Mouse (Mus musculus) hindbrain, embryonic 12.5 days (tissue): ENCODE data around the gene Gm17268. TPM values are rescaled to one million over a fixed set of nuclear protein-coding genes. Genes with fewer than 3 reads are reported as not detected.
A peak's percentile ranks its signal among the peaks of the same experiment; 100 is the strongest.

Experiments
- ATAC-seq: fragments of 200-750 bp; cut with Nextera tagmentation; 2 replicates; pipeline ENCODE4 v1.8.0; 2017; ENCODE audit warnings: moderate TSS enrichment; ENCODE audit not compliant: low FRiP score
- H3K27ac ChIP-seq: fragments of 300-500 bp; sonication (generic); 2 replicates; pipeline ENCODE4 v1.5.1; 2016; ENCODE audit warnings: mild to moderate bottlenecking
- H3K27me3 ChIP-seq: fragments of 300-500 bp; sonication (generic); 2 replicates; pipeline ENCODE4 v1.6.1; 2016; ENCODE audit warnings: mild to moderate bottlenecking
- H3K36me3 ChIP-seq: fragments of 300-500 bp; sonication (generic); 2 replicates; pipeline ENCODE4 v1.6.1; 2016; ENCODE audit warnings: mild to moderate bottlenecking
- H3K4me1 ChIP-seq: fragments of 300-500 bp; sonication (generic); 2 replicates; pipeline ENCODE4 v1.6.1; 2016
- H3K4me2 ChIP-seq: fragments of 300-500 bp; sonication (generic); replicated peaks from 2 replicates; pipeline ENCODE4 v1.6.1; 2016; ENCODE audit warnings: mild to moderate bottlenecking
- H3K4me3 ChIP-seq: fragments of 300-500 bp; sonication (generic); 2 replicates; pipeline ENCODE4 v1.5.1; 2016; ENCODE audit warnings: mild to moderate bottlenecking
- H3K9ac ChIP-seq: fragments of 300-500 bp; sonication (generic); 2 replicates; pipeline ENCODE4 v1.6.1; 2016; ENCODE audit warnings: mild to moderate bottlenecking, moderate library complexity
- H3K9me3 ChIP-seq: fragments of 300-500 bp; sonication (generic); replicated peaks from 2 replicates; pipeline ENCODE4 v1.6.1; 2016; ENCODE audit warnings: mild to moderate bottlenecking
- WGBS: fragments of 180-500 bp; shearing (Covaris S2); methylation state at CpG from one replicate; pipeline ENCODE4 v1.1.7; 2016; 5-methylcytosine and 5-hydroxymethylcytosine counted together
- polyA plus RNA-seq: library from polyadenylated mRNA; unstranded; fragments of >200 nt; fragmentation: Nextera tagmentation; extraction: Ambion mirVana; gene quantifications from 2 replicates; pipeline ENCODE4 v1.2.1, GENCODE M21; 2016

Gm17268 gene
- polyA plus RNA-seq, 1 experiment from 2014 or later = not detected

DNA sequence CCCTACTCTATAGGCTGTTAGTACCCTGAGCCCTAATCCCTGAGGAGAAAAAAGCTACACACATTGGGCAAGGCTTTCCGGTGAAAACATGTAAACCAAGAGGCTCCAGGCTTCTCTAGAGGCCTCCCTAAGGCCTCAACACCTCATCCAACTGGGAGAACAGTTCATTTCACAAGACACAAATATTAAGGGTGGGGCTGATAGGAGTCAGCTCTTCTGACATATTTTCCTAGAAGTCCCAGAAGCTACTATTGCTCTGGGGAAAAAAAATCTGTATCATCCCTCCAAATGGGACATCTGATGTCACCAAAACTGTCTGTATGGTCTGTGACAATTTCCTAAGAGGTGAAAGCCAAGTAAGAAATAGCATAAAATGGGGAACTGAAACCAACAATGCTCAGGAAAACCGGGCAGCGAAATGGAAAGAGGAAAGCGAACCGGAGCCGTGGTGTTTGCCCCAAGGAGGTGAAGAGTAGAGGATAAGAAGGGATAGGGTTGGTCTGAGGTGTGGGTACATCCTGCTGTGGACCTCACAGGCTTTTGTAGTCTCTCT, 15.8 kb downstream of the Gm17268 start:
- no peaks in the 10 kb centered on the region for H3K4me1 ChIP-seq
- no peak overlapping the region for H3K4me3 ChIP-seq
- H3K36me3 ChIP-seq = no peaks in the 10 kb centered on the region
- no peaks in the 10 kb centered on the region for H3K9me3 ChIP-seq
- H3K27ac ChIP-seq = no peak overlapping the region
- no peaks in the 10 kb centered on the region for H3K27me3 ChIP-seq
- no peak for ATAC-seq
- 89% methylated on average over 6 of the region's 6 CpGs for WGBS
- H3K4me2 ChIP-seq = no peak overlapping the region
- no peak overlapping the region for H3K9ac ChIP-seq

DNA sequence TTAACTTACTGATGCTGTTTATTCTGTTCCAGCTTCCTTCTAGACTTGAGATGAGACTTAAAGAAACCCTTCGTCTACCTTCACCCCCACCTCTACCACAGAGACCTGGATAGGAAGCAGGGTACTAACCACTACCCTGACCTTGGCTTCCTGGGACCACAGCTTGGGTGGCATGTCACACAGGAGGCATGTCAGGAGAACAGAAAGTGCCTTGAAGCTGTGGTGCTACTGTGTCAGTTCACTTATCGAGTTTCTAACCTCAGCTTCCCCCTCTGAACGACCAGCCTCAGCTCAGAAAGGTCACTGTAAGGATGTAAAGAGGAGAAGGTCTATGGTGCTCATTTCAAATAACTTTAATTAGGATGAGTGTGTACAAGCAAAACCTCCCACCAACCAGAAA, 17.0 kb downstream of the Gm17268 start:
- ATAC-seq = no peak
- Histone ChIP-seq H3K4me2 (no peak overlapping the region), H3K36me3 (no peaks in the 10 kb centered on the region), H3K4me1 (no peaks in the 10 kb centered on the region), H3K9ac (no peak overlapping the region), H3K27ac (no peak overlapping the region), H3K4me3 (no peak overlapping the region), H3K9me3 (no peaks in the 10 kb centered on the region), H3K27me3 (no peaks in the 10 kb centered on the region)
- 69% methylated on average over 3 of the region's 3 CpGs for WGBS

DNA sequence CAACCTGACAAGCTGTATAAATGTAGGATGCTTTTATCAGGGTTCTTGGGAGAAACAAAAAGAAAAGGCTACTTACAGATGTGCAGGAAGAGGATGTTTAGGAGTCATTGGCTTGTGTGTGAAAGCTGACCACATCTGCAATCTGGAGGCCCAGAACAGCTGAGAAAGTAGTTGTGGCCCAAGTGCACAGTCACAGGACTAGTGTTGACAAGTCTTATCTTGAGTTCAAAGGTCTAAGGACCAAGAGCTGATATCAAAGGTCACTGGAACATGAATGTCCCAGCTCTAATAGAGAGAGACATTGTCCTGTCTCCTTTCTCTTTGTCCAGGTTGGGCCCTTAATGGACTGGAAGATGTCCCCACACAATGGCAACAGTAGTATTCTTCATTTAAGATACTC, 18.6 kb downstream of the Gm17268 start:
- Histone ChIP-seq H3K4me2 (no peak overlapping the region), H3K9me3 (no peaks in the 10 kb centered on the region), H3K27ac (no peak overlapping the region), H3K4me1 (no peaks in the 10 kb centered on the region), H3K36me3 (no peaks in the 10 kb centered on the region), H3K27me3 (no peaks in the 10 kb centered on the region), H3K4me3 (no peak overlapping the region), H3K9ac (no peak overlapping the region)
- no peak for ATAC-seq

DNA sequence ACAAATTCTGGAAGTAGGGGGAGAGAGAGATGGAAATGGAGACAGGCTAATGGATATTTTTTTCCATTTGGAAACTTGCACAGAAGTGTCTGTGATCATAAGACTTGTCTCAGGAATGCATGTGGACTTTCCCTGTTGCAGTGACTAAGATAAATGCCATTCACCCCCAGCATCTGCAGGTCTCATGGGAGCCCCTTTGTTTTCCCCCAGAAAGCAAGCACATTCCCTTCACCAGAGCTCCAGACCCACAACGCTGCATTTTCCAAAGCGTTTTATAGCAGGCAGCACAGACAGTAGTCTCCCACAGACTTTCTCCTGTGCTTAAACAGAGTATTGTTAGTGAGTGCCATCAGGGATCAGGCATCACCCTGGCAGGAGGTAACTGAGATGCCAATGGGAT, 19.0 kb downstream of the Gm17268 start:
- no peak overlapping the region for H3K4me3 ChIP-seq
- H3K9me3 ChIP-seq = no peaks in the 10 kb centered on the region
- ATAC-seq = no peak
- 25% methylated on average over 2 of the region's 2 CpGs for WGBS
- H3K27ac ChIP-seq = no peak overlapping the region
- H3K27me3 ChIP-seq = no peaks in the 10 kb centered on the region
- no peaks in the 10 kb centered on the region for H3K4me1 ChIP-seq
- no peaks in the 10 kb centered on the region for H3K36me3 ChIP-seq
- H3K4me2 ChIP-seq = no peak overlapping the region
- no peak overlapping the region for H3K9ac ChIP-seq

DNA sequence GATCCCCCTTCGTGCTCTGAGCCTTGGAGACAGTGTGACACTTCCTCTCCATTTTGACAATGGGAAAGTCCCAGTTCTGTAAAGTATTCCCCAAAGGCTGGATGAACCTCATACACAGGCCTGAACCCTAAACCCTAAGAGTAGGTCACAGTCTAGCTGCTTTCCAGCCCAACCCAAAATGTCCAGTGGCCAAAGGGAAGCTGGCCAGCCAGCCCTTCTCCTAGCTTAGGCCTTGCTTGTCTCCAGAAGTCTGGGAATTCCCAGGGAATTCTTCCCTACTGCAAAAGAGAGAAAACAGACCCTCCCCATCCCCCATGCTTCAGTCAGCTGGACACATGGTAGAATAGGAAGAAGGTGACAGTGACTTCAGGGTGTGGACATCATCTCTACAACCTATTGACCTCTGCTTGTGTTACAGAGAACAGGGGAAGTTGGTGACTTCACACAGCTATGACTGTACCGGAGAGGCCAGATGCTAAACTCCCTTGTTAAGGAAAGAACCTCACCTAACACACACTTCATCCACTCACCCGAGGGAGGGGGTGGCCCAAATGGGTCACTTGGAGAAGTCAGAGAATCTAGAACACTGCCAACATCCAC, 22.1 kb downstream of the Gm17268 start:
- Histone ChIP-seq H3K9me3 (no peaks in the 10 kb centered on the region), H3K9ac (no peak overlapping the region), H3K36me3 (no peaks in the 10 kb centered on the region), H3K27ac (no peak overlapping the region), H3K4me3 (no peak overlapping the region), H3K27me3 (no peaks in the 10 kb centered on the region), H3K4me2 (no peak overlapping the region), H3K4me1 (no peaks in the 10 kb centered on the region)
- WGBS = 82% methylated on average over 3 of the region's 3 CpGs
- no peak for ATAC-seq

DNA sequence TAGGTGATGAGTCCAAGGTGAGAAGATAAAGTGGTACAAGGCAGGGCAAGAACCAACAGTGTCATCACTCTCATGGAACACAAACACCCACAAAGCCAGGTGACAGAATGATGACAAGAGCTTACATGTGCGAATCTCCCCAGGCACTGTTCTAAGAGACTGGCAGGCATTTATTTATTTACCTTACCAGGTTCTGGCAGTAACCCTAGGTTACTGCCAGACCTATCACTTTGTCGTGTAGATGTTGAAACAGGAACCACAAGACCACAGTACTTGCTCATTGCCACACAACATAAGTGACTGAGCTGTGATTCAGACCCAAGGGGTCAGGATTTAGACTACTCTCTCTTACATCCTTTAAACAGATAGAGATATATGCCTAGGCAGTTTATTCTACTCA, 23.3 kb downstream of the Gm17268 start:
- no peaks in the 10 kb centered on the region for H3K27me3 ChIP-seq
- no peak overlapping the region for H3K4me3 ChIP-seq
- H3K4me1 ChIP-seq = no peaks in the 10 kb centered on the region
- no peak overlapping the region for H3K4me2 ChIP-seq
- H3K9me3 ChIP-seq = no peaks in the 10 kb centered on the region
- WGBS = 64% methylated on average over 2 of the region's 2 CpGs
- no peak for ATAC-seq
- H3K36me3 ChIP-seq = no peaks in the 10 kb centered on the region
- H3K9ac ChIP-seq = no peak overlapping the region
- H3K27ac ChIP-seq = no peak overlapping the region

DNA sequence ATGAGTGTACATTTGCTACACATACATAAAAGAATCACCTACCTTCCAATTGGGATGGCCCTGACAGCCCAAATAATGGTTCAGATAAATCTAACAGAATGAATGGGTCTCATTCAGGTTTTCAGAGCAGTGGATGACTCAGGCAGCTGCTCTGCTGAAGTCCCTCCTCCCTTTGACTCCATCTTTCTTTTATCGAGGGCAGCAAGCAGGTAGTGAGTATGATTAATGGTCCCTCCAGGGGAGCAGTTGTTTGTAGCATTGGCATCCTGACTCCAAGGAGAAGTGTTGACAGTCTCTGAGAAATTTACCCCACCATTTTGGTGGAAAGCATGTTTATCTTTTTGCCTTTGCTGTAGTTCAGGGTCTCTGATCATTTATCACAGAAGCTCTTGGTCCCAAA, 24.6 kb downstream of the Gm17268 start:
- WGBS = 44% methylated on average over 1 of the region's 1 CpGs
- Histone ChIP-seq H3K4me1 (no peaks in the 10 kb centered on the region), H3K4me3 (no peak overlapping the region), H3K9me3 (no peaks in the 10 kb centered on the region), H3K4me2 (no peak overlapping the region), H3K27ac (no peak overlapping the region), H3K27me3 (no peaks in the 10 kb centered on the region), H3K36me3 (no peaks in the 10 kb centered on the region), H3K9ac (no peak overlapping the region)
- ATAC-seq = no peak

DNA sequence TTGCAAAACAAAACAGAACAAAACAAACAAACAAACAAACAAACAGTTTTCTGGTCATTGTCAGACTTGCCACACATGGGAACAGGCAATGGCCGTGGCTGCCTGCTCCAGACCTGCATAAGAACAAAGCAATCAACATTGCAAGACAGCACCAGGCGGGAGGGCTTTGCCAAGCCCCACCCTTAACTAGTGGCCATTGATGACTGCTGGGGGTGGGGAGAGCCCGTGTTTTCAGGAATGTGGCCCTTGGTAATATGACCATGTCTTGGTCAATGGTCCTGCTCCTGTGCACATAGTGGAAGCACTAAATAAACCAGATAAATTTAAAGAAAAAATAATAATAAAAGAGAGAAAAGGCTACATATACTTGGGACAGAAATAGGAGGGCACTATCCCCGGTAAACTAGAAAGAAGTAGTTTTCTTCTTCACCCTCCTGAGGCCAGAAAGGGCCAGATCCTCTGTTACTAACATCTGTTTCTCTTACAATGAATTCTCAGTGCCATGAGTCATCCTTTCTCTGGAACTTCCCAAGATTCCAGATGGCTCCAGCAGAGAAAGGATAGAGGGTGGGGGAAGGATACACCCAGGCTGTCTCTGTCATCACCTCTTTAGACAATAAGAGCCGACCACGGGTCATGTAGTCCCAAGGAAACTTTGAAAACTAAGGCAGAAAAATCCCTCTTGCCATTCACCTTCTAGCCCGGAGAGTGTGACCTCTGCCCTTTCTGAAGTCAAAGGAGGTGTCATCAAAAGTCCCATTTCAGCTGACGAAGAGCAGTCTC, 26.8 kb downstream of the Gm17268 start:
- Histone ChIP-seq H3K4me1 (0 out of 2 replicates have a peak, but pooled peaks cover 8% of the 10 kb centered on the region), H3K4me3 (no peak overlapping the region), H3K27ac (no peak overlapping the region), H3K27me3 (no peaks in the 10 kb centered on the region), H3K9ac (no peak overlapping the region), H3K9me3 (no peaks in the 10 kb centered on the region), H3K4me2 (no peak overlapping the region), H3K36me3 (no peaks in the 10 kb centered on the region)
- no peak for ATAC-seq
- 42% methylated on average over 8 of the region's 8 CpGs for WGBS

DNA sequence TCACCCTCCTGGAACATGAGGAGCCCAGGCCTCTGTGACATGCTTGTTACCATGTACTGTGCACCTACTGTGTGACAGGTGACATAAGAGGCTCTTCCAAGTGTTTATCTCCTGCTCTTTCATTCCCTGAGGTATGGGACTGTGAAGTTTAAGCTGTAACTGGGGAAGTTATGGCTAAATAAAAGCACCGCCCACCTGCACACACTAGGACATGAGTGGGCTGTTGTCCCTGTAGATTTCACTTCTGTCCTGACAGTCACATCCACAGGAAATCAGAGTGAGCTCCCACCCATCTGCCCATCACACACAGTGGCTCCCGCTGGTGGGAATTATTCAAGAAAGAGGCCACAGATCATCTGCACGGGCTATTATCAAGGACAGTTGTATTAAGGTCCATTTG, 28.2 kb downstream of the Gm17268 start:
- Histone ChIP-seq H3K4me3 (no peak overlapping the region), H3K27me3 (no peaks in the 10 kb centered on the region), H3K4me1 (0 out of 2 replicates have a peak, but pooled peaks cover 8% of the 10 kb centered on the region), H3K27ac (no peak overlapping the region), H3K4me2 (no peak overlapping the region), H3K9me3 (no peaks in the 10 kb centered on the region), H3K36me3 (no peaks in the 10 kb centered on the region), H3K9ac (no peak overlapping the region)
- 93% methylated on average over 3 of the region's 3 CpGs for WGBS
- no peak for ATAC-seq

DNA sequence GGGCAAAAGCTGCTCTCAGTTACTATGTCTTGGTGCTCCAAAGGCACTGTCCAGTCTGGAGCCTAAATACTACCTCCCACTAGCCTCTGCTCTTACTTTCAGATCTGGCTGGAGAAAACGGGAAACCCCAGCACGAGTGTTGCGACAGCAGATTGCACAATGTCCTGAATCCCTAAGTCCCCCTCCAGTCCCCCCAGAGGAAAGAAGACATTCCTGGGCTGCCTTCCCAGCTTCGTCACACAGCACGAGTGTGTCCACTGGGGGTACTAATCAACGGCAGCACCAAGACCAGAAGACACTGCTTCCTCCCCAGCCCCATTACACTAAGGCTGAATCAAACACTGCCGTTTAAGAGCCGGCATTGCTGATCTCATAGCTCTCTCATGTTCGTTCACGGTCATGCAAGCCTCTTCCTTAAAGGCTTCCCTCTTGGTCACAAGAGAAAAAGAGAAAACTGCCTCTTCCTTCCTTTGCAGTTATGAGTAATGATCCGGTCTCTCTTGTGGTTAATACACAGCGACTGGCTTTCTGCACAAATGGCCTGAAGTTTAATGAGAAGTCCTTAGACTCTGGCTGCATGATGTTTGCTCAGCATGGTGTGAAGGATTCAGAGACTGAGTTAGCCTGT, 31.5 kb downstream of the Gm17268 start:
- H3K4me1 ChIP-seq = 0 out of 2 replicates have a peak, but pooled peaks cover 8% of the 10 kb centered on the region
- H3K4me3 ChIP-seq = no peak overlapping the region
- H3K27me3 ChIP-seq = no peaks in the 10 kb centered on the region
- no peaks in the 10 kb centered on the region for H3K36me3 ChIP-seq
- H3K9me3 ChIP-seq = no peaks in the 10 kb centered on the region
- H3K4me2 ChIP-seq = no peak overlapping the region
- 61% methylated on average over 12 of the region's 12 CpGs for WGBS
- ATAC-seq = no peak
- no peak overlapping the region for H3K9ac ChIP-seq
- H3K27ac ChIP-seq = 0 out of 2 replicates have a peak overlapping the region, but pooled peaks have one; percentile 55

DNA sequence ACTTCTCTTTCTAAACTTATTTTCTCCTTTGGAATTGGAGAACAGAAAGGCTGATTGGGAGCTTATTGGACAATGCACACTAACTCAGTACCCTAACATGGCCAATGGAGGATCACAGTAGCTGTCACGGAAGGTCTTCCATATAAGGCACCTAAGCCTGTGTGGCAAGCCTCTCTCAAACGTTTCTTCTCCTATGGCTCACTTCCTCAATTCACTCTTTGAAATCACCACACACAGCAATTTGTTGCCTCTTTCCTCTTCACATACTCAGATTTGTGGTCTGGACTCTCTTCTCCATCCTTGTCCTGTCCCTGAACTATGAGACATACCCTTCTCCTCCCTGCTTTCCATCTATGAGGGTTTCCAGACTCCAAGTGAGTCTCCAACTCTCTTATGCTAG, 33.6 kb downstream of the Gm17268 start:
- H3K4me1 ChIP-seq = 0 out of 2 replicates have a peak, but pooled peaks cover 8% of the 10 kb centered on the region
- no peaks in the 10 kb centered on the region for H3K36me3 ChIP-seq
- H3K27me3 ChIP-seq = no peaks in the 10 kb centered on the region
- no peak for ATAC-seq
- H3K4me3 ChIP-seq = no peak overlapping the region
- no peak overlapping the region for H3K27ac ChIP-seq
- no peak overlapping the region for H3K9ac ChIP-seq
- 74% methylated on average over 2 of the region's 2 CpGs for WGBS
- H3K9me3 ChIP-seq = no peaks in the 10 kb centered on the region
- H3K4me2 ChIP-seq = no peak overlapping the region

DNA sequence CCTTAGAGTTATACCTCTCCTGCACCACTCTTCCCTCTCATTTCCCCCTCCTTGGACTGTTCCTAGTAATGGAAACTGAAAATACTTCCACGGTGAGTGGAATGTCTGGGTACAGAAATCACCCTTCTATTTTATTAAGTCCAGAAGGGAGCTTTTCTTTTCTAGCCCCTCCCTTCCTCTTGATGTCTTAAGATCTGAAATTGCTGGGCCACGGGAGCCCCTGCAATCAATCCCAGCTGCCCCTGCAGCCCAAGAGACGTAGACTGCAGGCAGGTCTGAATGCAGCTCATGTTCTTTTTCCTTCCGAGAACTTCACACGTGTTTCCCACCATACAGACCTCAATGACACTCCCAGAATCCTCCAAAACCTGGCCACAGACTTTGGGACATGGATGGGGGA, 37.8 kb downstream of the Gm17268 start:
- 54% methylated on average over 5 of the region's 5 CpGs for WGBS

More for the DNA sequence above, 37.8 kb downstream of the Gm17268 start:
- H3K9ac ChIP-seq = no peak overlapping the region
- ATAC-seq = no peak
- no peak overlapping the region for H3K4me2 ChIP-seq
- no peaks in the 10 kb centered on the region for H3K27me3 ChIP-seq
- H3K4me1 ChIP-seq = no peaks in the 10 kb centered on the region
- H3K4me3 ChIP-seq = no peak overlapping the region
- no peaks in the 10 kb centered on the region for H3K36me3 ChIP-seq
- no peak overlapping the region for H3K27ac ChIP-seq
- H3K9me3 ChIP-seq = no peaks in the 10 kb centered on the region
